Comparison of ENCODE assay signal across 8 mouse cellular contexts in the genomic region with DNA sequence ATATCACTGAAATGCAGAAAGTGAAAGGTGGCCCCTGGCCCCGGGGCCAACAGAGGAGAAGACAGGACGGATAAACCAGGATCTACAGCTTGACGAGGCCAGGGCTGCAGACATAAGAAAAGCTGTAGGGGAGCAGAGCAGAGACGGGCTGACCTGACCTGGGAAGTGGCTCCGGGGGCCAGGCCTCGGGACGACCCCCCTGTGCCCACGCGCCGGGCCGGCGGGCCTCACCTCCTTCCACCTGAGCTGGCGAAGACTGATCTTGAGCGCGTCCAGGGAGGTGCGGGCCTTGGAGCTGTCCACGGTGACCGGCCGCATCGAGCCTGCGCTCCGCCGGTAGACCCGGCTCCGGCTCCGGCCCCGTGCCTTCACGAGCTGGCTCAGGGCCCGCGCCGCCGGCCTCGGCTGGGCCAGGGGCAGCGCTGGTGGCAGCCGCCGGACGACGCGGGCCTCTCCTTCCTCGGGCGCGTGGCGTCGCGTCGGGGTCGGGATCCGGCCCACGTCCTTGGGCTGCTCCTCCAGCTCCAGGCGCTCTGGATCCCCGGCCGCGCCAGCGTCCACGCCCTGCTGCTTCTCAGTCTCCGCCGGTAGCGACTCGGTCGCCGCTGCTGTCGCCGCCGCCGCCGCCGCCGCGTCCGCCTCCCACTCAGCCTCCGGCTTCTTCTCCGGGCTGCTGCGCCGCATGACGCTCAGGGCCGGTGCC. TPM values are rescaled to one million over a fixed set of nuclear protein-coding genes. Genes with fewer than 3 reads are reported as not detected.
DNase-seq lines count a peak whose midpoint lies in the region; ATAC-seq lines count a peak whose summit lies in the region.

No protein-coding gene starts in this region.

- H3K4me1 ChIP-seq in forebrain, embryonic 14.5 days (ENCODE audit: control insufficient read depth, insufficient read depth, low read length), result peaks cover 13% of the 10 kb centered on the region

- intact Hi-C loops in heart, postnatal 14 days (cut with DNase I), result no loop called here

- no peaks in the 10 kb centered on the region for H3K9me3 ChIP-seq in forebrain, embryonic 14.5 days (replicated peaks; ENCODE audit: control insufficient read depth, low read length)

- ATAC-seq in frontal cortex, adult (ENCODE audit: low TSS enrichment), result peak; percentile 38
- ATAC-seq in forebrain, embryonic 14.5 days, result peak; percentile 75

- no peaks in the 10 kb centered on the region for H3K27me3 ChIP-seq in forebrain, embryonic 14.5 days (replicated peaks; ENCODE audit: control insufficient read depth, insufficient read depth, low read length)

- DNase-seq in frontal cortex, adult 2 months (ENCODE audit: extremely low spot score in 1 of 2, low spot score in 1 of 2), result no peak
- peak; percentile 15 for DNase-seq in c-Kit-negative CD71-positive TER-119-positive erythroid progenitor cells, embryonic 14.5 days (ENCODE audit: low read depth, low spot score)
- DNase-seq in forebrain, embryonic 14.5 days (ENCODE audit: low spot score), result peak; percentile 49
- DNase-seq in heart, postnatal 14 days, result peak; percentile 61 to 67
- peak; percentile 62 to 73 for DNase-seq in kidney, postnatal 4 days
- peak; percentile 18 for DNase-seq in lung, postnatal 25 days (ENCODE audit: low spot score)
- peak; percentile 60 for DNase-seq in ovary, postnatal 36 days (ENCODE audit: low spot score)

- peak overlapping the region; percentile 84 for H3K4me3 ChIP-seq in forebrain, embryonic 14.5 days (ENCODE audit: low read depth, low read length)

- H3K9ac ChIP-seq in forebrain, embryonic 14.5 days (ENCODE audit: low read length), result peak overlapping the region; percentile 93

- no peaks in the 10 kb centered on the region for H3K36me3 ChIP-seq in forebrain, embryonic 14.5 days (ENCODE audit: control insufficient read depth, insufficient read depth, low read length)

- WGBS in forebrain, embryonic 14.5 days, result under 1% methylated on average over 55 of the region's 76 CpGs

- H3K4me2 ChIP-seq in forebrain, embryonic 14.5 days (ENCODE audit: low read length), result peak overlapping the region; percentile 96

- H3K27ac ChIP-seq in forebrain, embryonic 14.5 days (ENCODE audit: low read depth, low read length), result peak overlapping the region; percentile 80

RNA-seq across cellular contexts. Expression of a gene that starts 0.6 kb away (rescaled TPM):
- polyA plus RNA-seq in frontal cortex, adult 2 months (2012; rRNA removed), result 24.8 and 25.6 TPM in 2 replicates
- 2.4 and 3.1 TPM in 2 replicates for polyA plus RNA-seq in forebrain, embryonic 14.5 days (2014; fragmentation: Nextera tagmentation; extraction: Ambion mirVana)
- 1 to 10 TPM; 1.3 to 1.9 TPM for total RNA-seq in heart, postnatal 14 days (2021)

Comparison
In these comparisons a context has a peak if more than half of its experiments do, and no peak if none do; other contexts are left out.
1. DNase-seq: peak in c-Kit-negative CD71-positive TER-119-positive erythroid progenitor cells, embryonic 14.5 days (single experiment), forebrain, embryonic 14.5 days (single experiment), heart, postnatal 14 days (2 of 2), kidney, postnatal 4 days (2 of 2), lung, postnatal 25 days (single experiment) and ovary, postnatal 36 days (single experiment); none in frontal cortex, adult 2 months (0 of 2).